Mouse (Mus musculus) CH12.LX (cell line): Measurements from ENCODE around the gene Fgfr2.

Experiments
- CTCF ChIP-seq, 2 experiments: IDR thresholded peaks in 1 of 2; conservative IDR thresholded peaks in 1 of 2; 2 replicates each; pipeline ENCODE4 v1.5.1; 2011 to 2012; ENCODE audit warnings: low read depth in 2 of 2, low read length in 2 of 2, improper control_type of control experiment in 1 of 2, inconsistent platforms in 1 of 2, mild to moderate bottlenecking in 1 of 2, moderate library complexity in 1 of 2
- EP300 ChIP-seq: IDR thresholded peaks from 2 replicates; pipeline ENCODE4 v1.6.1; 2011; ENCODE audit warnings: low read length, improper control_type of control experiment
- GABPA ChIP-seq: IDR thresholded peaks from 2 replicates; pipeline ENCODE4 v1.6.1; 2012; ENCODE audit warnings: low read depth, low read length, improper control_type of control experiment, inconsistent platforms; ENCODE audit not compliant: insufficient replicate concordance
- JUND ChIP-seq: conservative IDR thresholded peaks from 2 replicates; pipeline ENCODE4 v1.6.1; 2011; ENCODE audit warnings: low read depth, low read length, improper control_type of control experiment
- MAX ChIP-seq: IDR thresholded peaks from 2 replicates; pipeline ENCODE4 v1.6.1; 2011; ENCODE audit warnings: low read length, improper control_type of control experiment
- MEF2A ChIP-seq: IDR thresholded peaks from 2 replicates; pipeline ENCODE4 v1.6.1; 2014; ENCODE audit warnings: low read depth, mild to moderate bottlenecking, inconsistent platforms, low read length, improper control_type of control experiment, borderline replicate concordance
- NRF1 ChIP-seq: IDR thresholded peaks from 2 replicates; pipeline ENCODE4 v1.6.1; 2014; ENCODE audit warnings: low read depth, mild to moderate bottlenecking, inconsistent platforms, low read length, improper control_type of control experiment, moderate library complexity
- PAX5 ChIP-seq: IDR thresholded peaks from 2 replicates; pipeline ENCODE4 v1.6.1; 2012; ENCODE audit warnings: low read length, inconsistent platforms, mixed read lengths
- POLR2A ChIP-seq: IDR thresholded peaks from 2 replicates; pipeline ENCODE4 v1.6.1; 2011; ENCODE audit warnings: low read depth, mild to moderate bottlenecking, improper control_type of control experiment, low read length
- POLR2AphosphoS2 ChIP-seq: IDR thresholded peaks from 2 replicates; pipeline ENCODE4 v1.6.1; 2011; ENCODE audit warnings: low read depth, low read length, improper control_type of control experiment
- RAD21 ChIP-seq: IDR thresholded peaks from 2 replicates; pipeline ENCODE4 v1.6.1; 2011; ENCODE audit warnings: low read depth, mild to moderate bottlenecking, low read length, improper control_type of control experiment, moderate library complexity
- RCOR1 ChIP-seq: conservative IDR thresholded peaks from 2 replicates; pipeline ENCODE4 v1.6.1; 2012; ENCODE audit warnings: low read depth, mild to moderate bottlenecking, inconsistent platforms, low read length, improper control_type of control experiment
- TCF12 ChIP-seq: IDR thresholded peaks from 2 replicates; pipeline ENCODE4 v1.6.1; 2014; ENCODE audit warnings: low read depth, mild to moderate bottlenecking, inconsistent platforms, low read length, improper control_type of control experiment
- UBTF ChIP-seq: IDR thresholded peaks from 2 replicates; pipeline ENCODE4 v1.6.1; 2012; ENCODE audit warnings: low read depth, mild to moderate bottlenecking, inconsistent platforms, low read length, improper control_type of control experiment, moderate library complexity

GRCm38 (mm10) chr7:130823992-130824391, 2299.2 kb downstream of the Fgfr2 start:
- TF ChIP-seq JUND (no peak), CTCF (conservative IDR thresholded peaks at IDR 0.05 in 1 of 2, IDR thresholded peaks at IDR 0.05 in 1 of 2; ENCODE audit: low read depth in 2 of 2, low read length in 2 of 2) (no peak), POLR2A (no peak), MEF2A (no peak), POLR2AphosphoS2 (no peak), UBTF (no peak), MAX (no peak), EP300 (no peak), GABPA (no peak), RCOR1 (no peak), TCF12 (no peak), NRF1 (no peak), RAD21 (no peak), PAX5 (no peak)
